Mouse (Mus musculus): Measurements from ENCODE around the gene Bmper. TPM values are rescaled to one million over a fixed set of nuclear protein-coding genes. Genes with fewer than 3 reads are reported as not detected.

The Bmper gene
- total RNA-seq, 2 experiments from 2014 or later, result 3.2 to 4.6 TPM

DNA sequence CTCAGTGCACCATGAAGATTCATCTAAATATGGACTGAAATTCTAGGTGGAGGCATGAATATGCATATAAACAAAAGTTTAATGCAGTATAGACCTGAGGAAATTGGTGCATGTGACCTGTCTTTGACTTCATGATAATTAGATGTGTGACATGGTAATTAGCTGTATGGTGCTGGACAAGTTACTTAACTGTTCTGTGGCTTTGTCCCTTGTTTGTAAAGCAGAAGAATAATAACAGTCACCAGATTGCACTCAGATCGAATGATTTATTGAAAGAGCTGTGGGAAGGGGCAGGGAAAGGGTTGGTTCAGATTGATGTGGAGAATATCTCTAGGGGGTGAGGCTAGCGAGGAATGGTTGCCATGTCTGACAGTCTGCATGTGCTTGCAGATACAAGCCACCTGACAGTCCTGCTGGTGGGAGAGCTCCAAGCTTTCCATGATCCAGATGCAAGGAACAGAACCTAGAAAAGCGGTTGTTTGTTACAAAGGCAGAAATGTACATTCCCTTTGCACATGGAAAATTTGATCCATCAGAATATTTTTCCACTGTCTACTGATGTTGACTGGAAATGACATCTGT, 110.3 kb downstream of the Bmper start:
- no peak overlapping the region for H3K4me3 ChIP-seq
- TF ChIP-seq CTCF (conservative IDR thresholded peaks at IDR 0.05), result no peak
- no peak for DNase-seq (ENCODE audit: low spot score in 2 of 2)
- H3K27ac ChIP-seq, result no peak overlapping the region

DNA sequence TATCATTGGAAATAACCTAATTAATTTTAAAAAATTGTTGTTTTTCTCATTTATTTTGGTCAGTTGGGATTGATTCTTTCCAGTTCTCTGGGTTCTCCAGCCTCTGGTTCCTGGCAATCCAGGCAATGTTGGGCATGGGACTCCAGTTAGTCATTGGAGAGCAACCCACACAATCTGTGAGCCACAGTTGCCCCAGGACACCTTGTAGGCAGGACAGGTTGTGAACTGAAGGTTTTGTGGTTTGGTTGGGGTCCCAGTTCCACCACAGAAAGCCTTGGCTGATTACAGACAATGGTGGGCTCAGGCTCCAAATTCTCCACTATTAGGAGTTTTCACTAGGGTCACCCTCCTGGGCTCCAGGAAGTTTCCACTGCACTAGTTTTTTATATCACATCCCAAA, 117.7 kb downstream of the Bmper start:
- no peak overlapping the region for H3K4me3 ChIP-seq
- DNase-seq (ENCODE audit: low spot score in 2 of 2), result no peak
- TF ChIP-seq CTCF (conservative IDR thresholded peaks at IDR 0.05), result no peak
- H3K27ac ChIP-seq, result no peak overlapping the region

DNA sequence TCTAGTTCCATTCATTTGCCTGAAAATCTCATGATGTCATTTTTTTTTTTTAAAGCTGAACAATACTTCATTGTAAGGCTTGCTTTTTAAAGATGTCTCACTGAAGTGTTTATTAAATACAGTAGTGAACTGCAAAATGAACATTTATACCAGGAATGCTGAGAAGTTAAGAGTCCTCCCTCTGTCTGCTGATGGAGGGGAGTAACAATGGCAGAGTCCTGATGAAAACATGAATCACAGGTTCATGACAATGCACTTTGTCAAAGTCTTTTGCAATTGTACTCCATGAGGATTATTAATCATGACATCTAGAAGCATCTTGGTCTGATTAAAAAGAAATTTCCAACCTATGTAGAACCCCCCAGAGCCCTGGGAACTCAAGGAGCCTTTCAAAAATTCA, 118.4 kb downstream of the Bmper start:
- no peak for DNase-seq (ENCODE audit: low spot score in 2 of 2)
- no peak overlapping the region for H3K4me3 ChIP-seq
- H3K27ac ChIP-seq, result no peak overlapping the region
- no peak for TF ChIP-seq CTCF (conservative IDR thresholded peaks at IDR 0.05)

DNA sequence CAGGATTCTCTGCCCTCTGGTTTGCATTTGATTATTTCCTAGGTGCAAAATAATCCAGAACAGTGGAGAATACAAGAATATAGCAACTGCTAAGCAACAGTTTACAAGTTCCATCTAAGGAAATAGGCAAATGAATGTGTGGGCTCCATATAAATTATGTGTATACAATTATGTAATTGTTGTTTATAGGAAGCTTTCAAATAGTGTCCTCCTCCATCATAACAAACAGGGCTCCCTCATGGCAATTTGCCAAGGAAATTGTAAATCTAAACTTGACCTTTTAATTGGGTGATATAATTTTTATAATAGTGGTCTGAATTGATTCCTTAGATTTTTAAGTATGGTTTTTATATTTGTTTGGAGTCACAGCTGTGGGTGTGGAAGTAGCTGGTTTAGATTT, 121.5 kb downstream of the Bmper start:
- Histone ChIP-seq H3K4me3 (no peak overlapping the region), H3K27ac (no peak overlapping the region)
- DNase-seq (ENCODE audit: low spot score in 2 of 2), result no peak
- TF ChIP-seq CTCF (conservative IDR thresholded peaks at IDR 0.05), result no peak

DNA sequence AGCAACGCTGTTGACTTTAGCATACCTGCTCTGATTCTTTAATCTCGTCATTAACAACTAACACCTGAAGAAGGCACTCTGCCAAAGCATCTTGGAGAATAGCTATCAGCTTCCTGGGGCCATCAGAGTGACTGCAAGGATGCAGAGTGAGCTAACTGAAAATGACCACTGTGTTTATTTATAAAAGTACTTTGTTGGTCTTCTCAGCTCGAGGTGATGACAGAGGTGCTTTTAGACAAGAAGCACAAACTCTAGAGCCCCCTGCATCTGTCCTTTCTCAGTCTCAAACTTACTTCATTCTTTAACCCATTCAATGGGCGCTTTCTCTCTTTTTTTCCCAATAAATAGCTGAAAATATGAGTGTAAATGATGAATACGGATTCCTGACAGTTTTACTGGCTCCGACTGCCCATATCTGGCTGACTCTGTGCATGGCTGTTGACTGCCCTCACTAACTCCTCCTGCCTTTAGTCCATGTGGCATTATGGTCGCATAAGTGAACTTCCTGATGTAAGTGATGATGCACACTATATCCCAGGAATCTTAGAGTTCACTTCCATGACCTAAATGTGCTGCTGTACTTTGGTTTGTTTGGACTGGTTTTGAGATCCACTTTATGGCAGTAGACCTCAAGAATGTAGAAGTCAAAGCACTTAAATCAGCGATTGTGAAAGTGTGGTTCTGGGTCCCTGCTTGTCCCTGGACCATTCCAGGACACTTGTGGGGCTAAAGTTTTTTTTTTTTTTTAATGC, 122.4 kb downstream of the Bmper start:
- no peak for TF ChIP-seq CTCF (conservative IDR thresholded peaks at IDR 0.05)
- DNase-seq (ENCODE audit: low spot score in 2 of 2), result no peak
- H3K4me3 ChIP-seq, result no peak overlapping the region
- no peak overlapping the region for H3K27ac ChIP-seq

DNA sequence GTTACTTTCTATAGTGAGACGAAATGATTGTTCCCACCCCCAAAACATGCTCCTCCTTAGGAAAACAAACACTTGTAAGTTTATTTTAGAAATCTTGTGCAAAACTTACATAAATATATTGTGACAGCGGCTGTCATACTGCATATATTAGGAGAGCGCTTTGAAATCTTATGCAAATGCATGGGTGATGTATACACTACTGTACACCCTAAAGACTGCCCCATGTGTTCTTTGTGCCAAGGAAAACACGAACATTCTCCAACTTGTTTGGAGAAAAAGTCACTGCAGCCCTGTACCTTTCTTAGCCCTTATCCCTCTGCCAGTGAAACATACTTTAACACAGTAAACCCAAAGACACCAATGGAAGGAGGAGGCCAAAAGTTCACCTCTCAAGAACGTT, 126.7 kb downstream of the Bmper start:
- no peak for DNase-seq (ENCODE audit: low spot score in 2 of 2)
- no peak for TF ChIP-seq CTCF (conservative IDR thresholded peaks at IDR 0.05)
- Histone ChIP-seq H3K27ac (no peak overlapping the region), H3K4me3 (no peak overlapping the region)

DNA sequence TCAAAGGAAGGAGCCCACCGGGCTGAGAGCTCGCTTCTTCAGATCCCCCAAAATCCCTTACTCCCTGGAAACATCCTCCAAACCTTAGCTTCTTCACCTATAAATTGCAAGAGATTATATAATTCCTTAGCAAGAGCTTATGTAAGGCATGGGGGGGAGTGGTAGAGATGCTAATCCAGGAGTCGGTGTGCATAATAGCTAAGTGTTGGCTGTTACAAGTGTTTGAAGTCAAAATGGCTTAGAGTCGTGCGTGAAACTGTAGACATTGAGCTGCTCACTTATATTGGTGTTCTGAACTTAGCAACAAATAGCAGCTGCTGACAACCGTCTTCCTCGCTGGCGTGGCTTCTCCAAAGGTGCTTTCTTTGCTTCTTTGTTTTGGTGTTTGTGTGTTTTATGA, 128.5 kb downstream of the Bmper start:
- Histone ChIP-seq H3K4me3 (no peak overlapping the region), H3K27ac (no peak overlapping the region)
- no peak for DNase-seq (ENCODE audit: low spot score in 2 of 2)
- no peak for TF ChIP-seq CTCF (conservative IDR thresholded peaks at IDR 0.05)

DNA sequence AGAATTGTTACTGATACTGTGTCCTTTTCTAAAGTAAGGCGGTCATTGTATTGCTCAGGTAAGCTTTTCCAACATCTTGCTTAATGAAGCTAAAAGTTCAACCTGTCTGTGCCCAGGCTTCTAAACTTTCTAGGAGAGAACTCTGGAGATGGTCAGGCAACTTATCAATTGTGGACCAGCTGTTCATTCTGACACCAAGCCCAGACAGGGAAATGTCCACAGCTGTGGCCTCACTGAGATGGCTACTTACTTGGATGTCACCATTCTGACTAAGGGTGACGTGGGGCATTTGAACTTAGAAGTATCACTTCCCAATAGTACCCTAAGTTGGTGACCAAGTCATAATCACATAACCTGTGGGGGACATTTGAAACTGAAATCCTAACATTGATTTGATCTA, 129.5 kb downstream of the Bmper start:
- H3K27ac ChIP-seq, result no peak overlapping the region

DNA sequence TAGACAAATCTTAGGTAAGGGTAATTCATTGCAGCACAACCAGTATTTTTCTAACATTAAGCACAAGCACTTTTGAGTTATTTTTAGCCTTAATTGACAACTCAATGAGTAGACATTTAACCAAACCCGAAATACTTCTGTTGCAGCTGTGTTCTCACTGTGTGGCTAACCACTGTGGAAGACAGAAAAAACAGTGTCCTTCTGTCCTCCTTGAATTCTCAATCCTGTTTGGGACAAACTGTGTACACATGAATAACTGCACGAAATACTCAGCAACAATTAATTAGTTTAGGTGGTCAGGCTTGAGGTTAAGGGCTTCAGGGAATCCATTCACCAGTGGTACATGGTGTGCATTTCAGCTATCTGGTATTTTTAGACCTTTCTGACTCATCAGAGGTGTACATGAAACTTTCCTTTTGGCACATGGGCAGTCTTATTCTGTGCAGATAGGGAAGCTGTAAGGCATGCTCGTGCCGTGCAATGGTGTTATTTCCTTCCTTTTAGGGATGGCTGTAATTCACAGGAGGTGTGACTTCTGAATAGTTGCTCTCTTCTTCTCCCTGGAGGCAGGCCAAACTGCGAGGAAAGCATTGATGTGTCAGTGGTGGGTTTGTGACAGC, 131.4 kb downstream of the Bmper start:
- no peak for DNase-seq (ENCODE audit: low spot score in 2 of 2)
- H3K4me3 ChIP-seq, result no peak overlapping the region

More for the DNA sequence above, 129.5 kb downstream of the Bmper start:
- TF ChIP-seq CTCF (conservative IDR thresholded peaks at IDR 0.05), result no peak
- no peak for DNase-seq (ENCODE audit: low spot score in 2 of 2)
- no peak overlapping the region for H3K4me3 ChIP-seq

DNA sequence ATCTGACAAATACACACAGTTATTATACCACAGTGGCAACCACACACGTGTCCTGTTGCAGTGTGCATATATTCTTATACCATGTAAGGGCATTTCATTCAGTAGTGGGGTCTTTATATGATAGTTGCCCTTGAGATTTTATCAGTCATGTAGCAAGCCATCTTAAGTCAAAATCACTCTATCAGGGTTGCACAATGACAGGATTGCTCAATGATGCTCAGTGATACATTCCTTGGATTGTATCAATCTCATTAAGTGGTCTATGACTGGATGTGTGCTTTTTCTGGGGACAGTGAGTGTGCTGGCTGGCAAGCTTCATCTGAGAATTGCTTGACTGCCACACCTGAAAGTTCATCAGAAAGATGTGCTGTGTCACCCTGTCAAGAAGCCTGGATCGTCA, 135.2 kb downstream of the Bmper start:
- Histone ChIP-seq H3K4me3 (no peak overlapping the region), H3K27ac (no peak overlapping the region)
- no peak for DNase-seq (ENCODE audit: low spot score in 2 of 2)
- no peak for TF ChIP-seq CTCF (conservative IDR thresholded peaks at IDR 0.05)

More for the DNA sequence above, 131.4 kb downstream of the Bmper start:
- no peak overlapping the region for H3K27ac ChIP-seq
- TF ChIP-seq CTCF (conservative IDR thresholded peaks at IDR 0.05), result no peak

DNA sequence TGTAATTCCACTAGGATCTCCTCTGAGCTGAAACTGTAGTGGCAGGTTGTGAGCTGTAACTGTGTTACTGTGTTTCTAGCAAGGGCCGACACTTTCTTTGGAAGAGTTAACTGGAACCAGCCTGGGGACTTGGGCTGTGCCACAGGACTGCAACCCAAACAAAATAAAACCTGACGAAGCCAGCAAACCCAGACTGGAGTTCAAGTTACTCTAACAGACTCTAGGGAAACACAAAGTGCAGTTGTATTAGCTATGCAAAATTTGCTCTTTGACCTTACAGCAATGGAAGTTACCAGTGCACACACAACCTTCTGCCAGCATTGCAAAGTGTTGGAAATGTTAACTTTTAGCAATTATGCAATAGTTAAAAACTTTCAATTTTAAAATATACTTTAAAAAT, 140.3 kb downstream of the Bmper start:
- Histone ChIP-seq H3K4me3 (no peak overlapping the region), H3K27ac (no peak overlapping the region)
- no peak for TF ChIP-seq CTCF (conservative IDR thresholded peaks at IDR 0.05)
- DNase-seq (ENCODE audit: low spot score in 2 of 2), result no peak

DNA sequence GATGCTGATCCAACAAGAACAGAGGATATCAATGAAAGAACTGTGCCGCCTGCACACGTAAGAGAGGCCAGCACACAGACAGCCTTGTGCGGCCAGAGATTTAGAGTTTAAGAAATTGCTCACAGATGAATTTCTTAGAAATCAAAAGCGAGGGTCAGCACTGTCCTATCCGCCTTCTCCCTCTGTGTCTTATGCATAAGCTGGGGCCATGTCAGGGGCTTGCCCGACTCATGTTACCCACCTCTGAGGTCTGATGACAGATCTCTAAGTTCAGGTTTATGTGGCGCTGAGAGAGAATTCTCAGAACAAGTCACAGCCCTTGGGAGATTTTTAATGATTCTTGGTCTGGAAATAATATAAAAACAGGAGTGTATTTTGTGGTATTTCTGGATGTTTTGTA, 140.7 kb downstream of the Bmper start:
- no peak for DNase-seq (ENCODE audit: low spot score in 2 of 2)
- no peak overlapping the region for H3K27ac ChIP-seq
- no peak overlapping the region for H3K4me3 ChIP-seq
- no peak for TF ChIP-seq CTCF (conservative IDR thresholded peaks at IDR 0.05)

DNA sequence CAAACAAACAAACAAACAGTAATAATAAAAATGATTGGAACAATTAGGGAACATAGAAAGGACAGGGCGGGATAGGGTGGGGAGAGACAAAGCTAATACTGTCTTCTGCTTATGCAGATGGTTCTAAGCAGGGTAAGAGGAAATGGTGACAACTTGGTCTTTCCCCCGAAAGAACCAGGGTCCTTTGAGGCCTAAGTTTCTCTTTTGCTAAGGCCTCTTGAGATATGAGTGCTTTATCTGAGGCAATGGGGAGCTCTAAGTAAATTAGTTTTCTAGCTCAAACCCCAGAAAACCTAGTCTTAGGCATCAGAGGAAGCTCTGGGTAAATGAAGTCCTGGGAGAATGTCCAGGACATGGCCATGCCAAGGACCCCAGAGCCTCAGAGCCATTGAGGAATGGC, 141.2 kb downstream of the Bmper start:
- Histone ChIP-seq H3K4me3 (no peak overlapping the region), H3K27ac (no peak overlapping the region)
- no peak for TF ChIP-seq CTCF (conservative IDR thresholded peaks at IDR 0.05)
- no peak for DNase-seq (ENCODE audit: low spot score in 2 of 2)

DNA sequence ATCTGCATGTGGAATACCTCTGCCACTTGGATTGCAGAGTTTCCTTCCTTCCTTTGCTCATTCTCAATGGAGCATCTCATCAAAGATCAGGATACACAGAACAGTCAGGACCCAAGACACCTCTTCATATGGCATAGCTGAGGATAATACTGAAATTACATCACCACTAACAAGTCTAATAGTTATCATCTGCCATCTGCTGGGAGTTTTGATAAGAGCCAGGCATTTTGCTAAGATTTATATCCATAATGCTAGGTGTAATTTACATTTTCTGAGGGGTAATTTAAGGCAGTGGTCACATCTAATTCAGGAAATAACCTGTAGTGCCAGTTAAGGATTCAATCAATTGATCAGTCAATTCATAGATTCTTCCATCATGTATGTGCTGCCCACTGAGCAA, 145.2 kb downstream of the Bmper start:
- DNase-seq (ENCODE audit: low spot score in 2 of 2), result no peak
- peak; percentile 63 for TF ChIP-seq CTCF (conservative IDR thresholded peaks at IDR 0.05)
- H3K4me3 ChIP-seq, result no peak overlapping the region
- no peak overlapping the region for H3K27ac ChIP-seq
